Mouse (Mus musculus) hindbrain, embryonic 12.5 days (tissue): ENCODE measurements around the gene Arid5b. TPM values are rescaled to one million over a fixed set of nuclear protein-coding genes. Genes with fewer than 3 reads are reported as not detected.

Experiments
- ATAC-seq: fragments of 200-750 bp; cut with Nextera tagmentation; 2 replicates; pipeline ENCODE4 v1.8.0; 2017; ENCODE audit warnings: moderate TSS enrichment; ENCODE audit not compliant: low FRiP score
- H3K27ac ChIP-seq: fragments of 300-500 bp; sonication (generic); 2 replicates; pipeline ENCODE4 v1.5.1; 2016; ENCODE audit warnings: mild to moderate bottlenecking
- H3K27me3 ChIP-seq: fragments of 300-500 bp; sonication (generic); 2 replicates; pipeline ENCODE4 v1.6.1; 2016; ENCODE audit warnings: mild to moderate bottlenecking
- H3K36me3 ChIP-seq: fragments of 300-500 bp; sonication (generic); 2 replicates; pipeline ENCODE4 v1.6.1; 2016; ENCODE audit warnings: mild to moderate bottlenecking
- H3K4me1 ChIP-seq: fragments of 300-500 bp; sonication (generic); 2 replicates; pipeline ENCODE4 v1.6.1; 2016
- H3K4me2 ChIP-seq: fragments of 300-500 bp; sonication (generic); replicated peaks from 2 replicates; pipeline ENCODE4 v1.6.1; 2016; ENCODE audit warnings: mild to moderate bottlenecking
- H3K4me3 ChIP-seq: fragments of 300-500 bp; sonication (generic); 2 replicates; pipeline ENCODE4 v1.5.1; 2016; ENCODE audit warnings: mild to moderate bottlenecking
- H3K9ac ChIP-seq: fragments of 300-500 bp; sonication (generic); 2 replicates; pipeline ENCODE4 v1.6.1; 2016; ENCODE audit warnings: mild to moderate bottlenecking, moderate library complexity
- H3K9me3 ChIP-seq: fragments of 300-500 bp; sonication (generic); replicated peaks from 2 replicates; pipeline ENCODE4 v1.6.1; 2016; ENCODE audit warnings: mild to moderate bottlenecking
- WGBS: fragments of 180-500 bp; shearing (Covaris S2); methylation state at CpG from one replicate; pipeline ENCODE4 v1.1.7; 2016; 5-methylcytosine and 5-hydroxymethylcytosine counted together
- polyA plus RNA-seq: library from polyadenylated mRNA; unstranded; fragments of >200 nt; fragmentation: Nextera tagmentation; extraction: Ambion mirVana; gene quantifications from 2 replicates; pipeline ENCODE4 v1.2.1, GENCODE M21; 2016

Arid5b gene
- polyA plus RNA-seq, 1 experiment from 2014 or later: 28.2 TPM

DNA sequence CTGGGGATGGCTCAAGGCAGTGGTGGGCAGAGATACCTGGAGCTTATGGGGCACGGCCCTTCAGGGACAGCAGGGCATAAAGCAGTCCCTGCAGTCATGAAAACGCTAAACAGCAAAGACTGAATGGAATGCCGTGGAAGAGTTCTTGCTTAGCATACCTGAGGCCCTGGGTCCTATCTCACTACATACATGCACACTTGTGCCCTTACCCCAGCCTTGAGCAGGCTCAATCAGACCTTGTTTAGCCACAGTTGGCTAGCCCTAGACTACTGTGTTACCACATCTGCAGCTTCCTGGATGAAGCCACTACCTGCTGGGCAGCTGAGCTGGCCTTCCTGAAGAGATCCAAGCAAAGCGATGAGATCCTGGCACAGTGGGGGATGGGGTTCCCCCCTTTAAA is 205.9 kb downstream of the Arid5b start:
- H3K36me3 ChIP-seq: no peaks in the 10 kb centered on the region
- ATAC-seq: no peak
- H3K9ac ChIP-seq: no peak overlapping the region
- H3K4me3 ChIP-seq: no peak overlapping the region
- WGBS: 79% methylated on average over 4 of the region's 4 CpGs
- H3K27me3 ChIP-seq: no peaks in the 10 kb centered on the region
- H3K4me2 ChIP-seq: no peak overlapping the region
- no peaks in the 10 kb centered on the region for H3K9me3 ChIP-seq
- H3K4me1 ChIP-seq: no peaks in the 10 kb centered on the region
- no peak overlapping the region for H3K27ac ChIP-seq

DNA sequence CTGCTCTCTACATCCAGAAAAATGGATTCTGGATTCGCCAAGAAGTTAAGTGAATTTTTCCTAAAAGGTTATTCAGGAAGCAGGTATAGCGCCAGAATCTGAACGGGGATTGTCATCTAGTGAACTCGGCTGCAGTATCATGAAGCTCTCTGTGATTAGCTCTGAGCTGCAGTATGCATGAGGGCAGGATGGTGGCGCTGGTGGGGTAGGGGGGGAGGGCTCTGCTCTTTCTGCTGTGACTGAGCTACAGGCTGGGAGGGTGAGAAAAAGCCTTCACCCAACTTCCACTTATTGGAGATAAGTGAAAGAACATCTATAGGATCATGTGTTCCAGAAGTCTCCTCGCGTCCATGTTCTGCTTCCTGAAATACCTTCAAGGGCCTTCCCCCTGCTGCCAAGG is 207.5 kb downstream of the Arid5b start:
- Histone ChIP-seq H3K4me3 (no peak overlapping the region), H3K27ac (no peak overlapping the region), H3K9ac (no peak overlapping the region), H3K9me3 (no peaks in the 10 kb centered on the region), H3K4me1 (no peaks in the 10 kb centered on the region), H3K4me2 (no peak overlapping the region), H3K36me3 (no peaks in the 10 kb centered on the region), H3K27me3 (no peaks in the 10 kb centered on the region)
- 84% methylated on average over 7 of the region's 7 CpGs for WGBS
- no peak for ATAC-seq

DNA sequence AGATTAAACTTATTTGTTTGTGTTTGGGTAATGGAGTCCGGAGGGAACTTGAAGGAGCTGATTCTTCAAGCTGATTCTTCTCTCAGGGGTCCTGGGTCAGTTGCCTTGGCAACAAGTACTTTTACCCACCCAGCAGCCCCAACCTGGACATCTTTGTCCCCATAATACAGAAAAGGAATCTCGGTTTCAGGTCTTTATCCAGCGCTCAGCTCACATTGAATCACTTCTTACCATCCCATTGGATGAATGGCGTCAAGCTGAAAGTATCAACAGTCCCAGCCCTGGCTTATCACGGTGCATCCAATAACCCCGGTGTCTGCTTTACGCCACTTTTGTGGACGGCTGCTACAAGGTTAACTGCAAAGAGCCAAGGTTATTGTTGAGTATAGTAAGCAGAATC is 210.1 kb downstream of the Arid5b start:
- peaks cover 15% of the 10 kb centered on the region for H3K4me1 ChIP-seq
- H3K27ac ChIP-seq: no peak overlapping the region
- H3K9me3 ChIP-seq: no peaks in the 10 kb centered on the region
- no peak for ATAC-seq
- H3K27me3 ChIP-seq: no peaks in the 10 kb centered on the region
- no peak overlapping the region for H3K9ac ChIP-seq
- no peak overlapping the region for H3K4me3 ChIP-seq
- 87% methylated on average over 8 of the region's 8 CpGs for WGBS
- no peaks in the 10 kb centered on the region for H3K36me3 ChIP-seq
- no peak overlapping the region for H3K4me2 ChIP-seq

DNA sequence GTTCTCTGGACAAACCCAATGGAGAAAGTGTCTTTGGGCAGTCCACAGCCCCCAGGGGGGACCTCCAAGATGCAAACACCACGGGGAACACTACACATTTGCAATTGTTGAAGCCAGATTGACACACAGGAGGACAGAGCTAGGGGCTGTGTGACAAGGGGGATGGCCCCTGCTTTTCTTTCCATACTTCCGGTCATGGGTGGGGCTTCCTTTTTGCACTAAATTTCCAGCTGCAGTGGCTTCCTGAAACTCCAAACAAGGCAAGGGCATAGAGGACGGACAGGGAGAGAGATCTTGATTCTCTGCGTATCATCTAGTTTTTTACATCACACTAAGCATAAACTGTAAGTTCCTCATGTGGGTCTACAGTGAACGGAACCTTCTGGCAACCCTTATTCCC is 210.6 kb downstream of the Arid5b start:
- Histone ChIP-seq H3K4me3 (no peak overlapping the region), H3K27ac (no peak overlapping the region), H3K27me3 (no peaks in the 10 kb centered on the region), H3K9ac (no peak overlapping the region), H3K4me2 (no peak overlapping the region), H3K36me3 (no peaks in the 10 kb centered on the region), H3K9me3 (no peaks in the 10 kb centered on the region), H3K4me1 (peaks cover 15% of the 10 kb centered on the region)
- no peak for ATAC-seq
- 76% methylated on average over 5 of the region's 5 CpGs for WGBS

DNA sequence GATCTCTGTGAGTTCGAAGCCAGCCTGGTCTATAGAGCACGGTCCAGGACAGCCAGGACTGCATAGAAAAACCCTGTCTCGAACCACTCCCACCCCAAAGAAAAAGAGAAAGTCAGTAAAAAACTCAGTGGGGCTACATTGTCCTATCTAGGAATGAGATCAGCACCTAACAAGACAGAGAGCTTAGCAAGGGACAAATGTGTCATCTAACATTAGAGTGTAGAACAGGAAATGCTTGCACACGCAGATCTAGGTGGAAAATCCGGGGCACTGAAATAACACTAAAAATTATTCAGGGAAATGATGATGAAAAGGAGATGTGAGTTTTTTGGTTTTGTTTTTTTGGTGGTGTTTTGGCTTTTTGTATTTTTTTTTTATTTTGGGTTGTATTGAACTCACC is 212.4 kb downstream of the Arid5b start:
- H3K9ac ChIP-seq: no peak overlapping the region
- WGBS: 87% methylated on average over 5 of the region's 5 CpGs
- H3K9me3 ChIP-seq: no peaks in the 10 kb centered on the region
- no peak overlapping the region for H3K27ac ChIP-seq
- ATAC-seq: no peak
- no peak overlapping the region for H3K4me2 ChIP-seq
- H3K27me3 ChIP-seq: no peaks in the 10 kb centered on the region
- H3K4me3 ChIP-seq: no peak overlapping the region
- H3K36me3 ChIP-seq: no peaks in the 10 kb centered on the region
- peaks cover 16% of the 10 kb centered on the region for H3K4me1 ChIP-seq

DNA sequence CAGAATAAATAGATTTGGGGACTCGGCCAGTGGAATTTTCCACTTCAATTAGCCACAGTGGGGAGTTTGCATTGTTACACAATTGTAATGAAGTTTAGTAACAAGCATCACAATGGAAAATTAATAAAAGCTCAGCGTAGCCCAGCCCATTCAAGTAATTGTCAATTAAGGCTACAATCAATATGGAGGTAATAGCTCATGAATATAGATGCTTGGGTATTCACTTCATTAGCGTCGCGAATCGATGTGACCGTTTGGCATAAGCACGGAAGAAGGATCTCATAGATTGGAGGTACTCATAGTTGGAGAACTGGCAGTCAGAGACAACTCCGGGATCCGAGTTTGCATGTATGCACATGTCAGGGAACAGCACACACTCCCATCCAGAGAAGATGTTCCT is 214.0 kb downstream of the Arid5b start:
- 32% methylated on average over 10 of the region's 10 CpGs for WGBS
- peak overlapping the region; percentile 19; the same call in 1 of the 2 replicates for H3K4me2 ChIP-seq
- H3K9ac ChIP-seq: no peak overlapping the region
- no peaks in the 10 kb centered on the region for H3K36me3 ChIP-seq
- H3K4me1 ChIP-seq: peaks cover 22% of the 10 kb centered on the region
- peak; percentile 65 for ATAC-seq
- H3K9me3 ChIP-seq: no peaks in the 10 kb centered on the region
- no peaks in the 10 kb centered on the region for H3K27me3 ChIP-seq
- no peak overlapping the region for H3K4me3 ChIP-seq
- peak overlapping the region; percentile 66 for H3K27ac ChIP-seq

DNA sequence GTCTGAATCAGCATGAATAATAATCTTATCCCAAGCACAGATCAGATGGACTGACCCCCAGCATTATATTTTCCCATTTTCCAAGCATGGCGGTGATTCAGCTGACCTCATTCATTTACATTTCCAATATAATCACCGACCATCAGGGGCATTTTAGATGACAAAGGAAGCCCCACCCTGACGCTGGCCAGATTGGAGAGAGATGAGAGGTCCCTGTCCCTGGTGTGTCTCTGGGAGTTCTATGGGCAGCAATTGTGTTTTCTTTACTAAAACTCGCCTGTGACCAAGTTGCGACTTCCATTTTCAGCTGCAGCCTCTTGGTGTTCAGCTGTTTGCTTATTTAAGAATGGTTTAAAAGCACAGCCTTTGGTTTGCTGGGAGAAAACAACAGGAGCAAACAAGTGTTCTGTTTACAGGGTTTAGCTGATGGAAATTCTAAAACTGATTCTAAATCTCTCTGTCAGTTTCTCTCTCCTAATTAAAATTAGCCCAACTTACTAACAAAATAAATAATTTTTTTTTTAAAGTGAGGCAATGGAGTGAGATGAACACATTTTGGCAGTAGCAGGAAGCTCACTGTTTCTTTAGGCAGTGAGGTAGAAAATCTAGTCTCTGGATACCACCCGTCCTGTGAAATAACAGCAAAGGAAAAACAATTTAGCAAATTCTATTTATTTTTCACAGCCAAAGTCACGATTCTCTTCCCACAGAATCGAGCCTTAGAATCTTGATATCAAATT is 214.6 kb downstream of the Arid5b start:
- Histone ChIP-seq H3K9ac (0 out of 2 replicates have a peak overlapping the region, but pooled peaks have one; percentile 4), H3K4me2 (peak overlapping the region; percentile 19), H3K4me1 (peaks cover 22% of the 10 kb centered on the region), H3K36me3 (no peaks in the 10 kb centered on the region), H3K27me3 (no peaks in the 10 kb centered on the region), H3K4me3 (no peak overlapping the region), H3K9me3 (no peaks in the 10 kb centered on the region), H3K27ac (peak overlapping the region; percentile 66)
- WGBS: 27% methylated on average over 8 of the region's 8 CpGs
- 0 out of 2 replicates have a peak, but pooled peaks have one; percentile 35 for ATAC-seq

DNA sequence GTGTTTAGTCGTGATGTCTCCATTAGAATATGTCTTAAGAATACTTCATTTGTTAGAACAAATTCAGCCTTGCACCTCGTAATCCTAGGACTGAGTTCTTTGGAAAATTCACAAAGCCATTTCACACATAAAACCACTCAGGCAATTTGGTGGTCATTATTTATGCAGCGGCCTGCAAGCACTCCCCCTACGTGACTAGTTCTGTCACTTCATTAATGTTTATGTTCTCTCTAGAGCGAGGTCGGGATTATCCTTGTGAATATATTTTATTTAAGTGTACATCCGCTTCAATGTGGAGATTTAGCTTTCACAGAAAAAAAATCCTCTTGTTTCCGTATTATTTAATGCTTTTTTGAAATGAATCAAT is 217.3 kb downstream of the Arid5b start:
- H3K27ac ChIP-seq: 0 out of 2 replicates have a peak overlapping the region, but pooled peaks have one; percentile 55
- H3K36me3 ChIP-seq: no peaks in the 10 kb centered on the region
- no peak overlapping the region for H3K4me2 ChIP-seq
- no peaks in the 10 kb centered on the region for H3K9me3 ChIP-seq
- WGBS: 58% methylated on average over 8 of the region's 8 CpGs
- H3K9ac ChIP-seq: no peak overlapping the region
- no peak overlapping the region for H3K4me3 ChIP-seq
- no peak for ATAC-seq
- no peaks in the 10 kb centered on the region for H3K27me3 ChIP-seq
- H3K4me1 ChIP-seq: peaks cover 22% of the 10 kb centered on the region

DNA sequence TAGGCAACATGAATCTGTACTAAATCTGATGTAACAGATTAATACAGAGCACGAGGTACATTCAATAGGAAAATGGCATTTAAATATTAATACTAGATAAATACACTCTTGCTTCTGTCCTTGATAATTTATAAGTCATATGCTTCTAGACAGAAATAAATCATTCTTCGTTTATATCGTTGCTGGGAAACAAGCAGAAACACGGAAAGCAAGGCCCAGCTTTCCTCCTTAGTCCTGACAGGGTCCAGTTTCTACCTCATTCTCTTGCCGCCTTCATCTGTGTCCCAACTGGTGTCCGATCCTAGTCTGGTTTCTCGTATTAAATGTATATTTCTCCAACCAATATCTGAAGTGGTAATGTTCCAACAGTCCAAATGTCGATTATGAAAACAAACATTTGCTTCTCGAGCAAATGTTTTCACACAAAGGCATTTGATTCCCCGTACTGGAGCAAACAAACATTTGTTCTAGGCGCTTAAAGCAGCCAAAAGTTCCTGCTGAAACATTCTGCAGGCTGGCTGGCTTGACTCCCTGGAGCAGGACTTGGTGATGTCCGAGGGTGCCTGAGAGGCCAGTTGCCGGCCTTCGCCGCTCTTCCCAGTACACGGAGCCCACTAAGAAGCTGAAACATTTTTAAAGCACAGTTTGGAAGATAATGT is 217.8 kb downstream of the Arid5b start:
- H3K4me1 ChIP-seq: peaks cover 22% of the 10 kb centered on the region
- no peak for ATAC-seq
- H3K4me2 ChIP-seq: no peak overlapping the region
- H3K9ac ChIP-seq: no peak overlapping the region
- H3K27me3 ChIP-seq: no peaks in the 10 kb centered on the region
- no peak overlapping the region for H3K4me3 ChIP-seq
- 65% methylated on average over 16 of the region's 16 CpGs for WGBS
- H3K9me3 ChIP-seq: no peaks in the 10 kb centered on the region
- no peaks in the 10 kb centered on the region for H3K36me3 ChIP-seq
- H3K27ac ChIP-seq: peak overlapping the region; percentile 55; the same call in 1 of the 2 replicates

DNA sequence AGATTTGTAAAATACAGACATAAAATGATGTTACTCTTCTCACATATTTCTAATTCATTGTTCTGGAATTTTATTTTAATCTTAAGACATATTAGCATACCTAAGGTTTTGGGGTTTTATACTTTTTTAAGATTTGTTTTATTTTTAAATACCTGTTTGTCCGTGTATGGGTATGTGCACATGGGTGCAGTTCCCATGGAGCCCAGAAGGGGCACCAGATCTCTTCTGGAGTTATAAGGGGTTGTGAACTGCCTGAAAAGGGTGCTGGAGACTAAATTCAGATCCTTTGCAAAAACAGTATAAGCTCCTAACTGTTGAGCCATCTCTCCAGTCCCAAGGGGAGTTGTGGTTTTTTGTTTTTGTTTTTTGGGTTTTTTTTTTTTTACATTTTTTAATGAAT is 220.2 kb downstream of the Arid5b start:
- Histone ChIP-seq H3K9me3 (no peaks in the 10 kb centered on the region), H3K4me1 (peaks cover 7% of the 10 kb centered on the region; the same call in 1 of the 2 replicates), H3K4me3 (no peak overlapping the region), H3K27ac (no peak overlapping the region), H3K9ac (no peak overlapping the region), H3K27me3 (no peaks in the 10 kb centered on the region), H3K4me2 (no peak overlapping the region), H3K36me3 (no peaks in the 10 kb centered on the region)
- no peak for ATAC-seq
- WGBS: 87% methylated on average over 1 of the region's 1 CpGs

DNA sequence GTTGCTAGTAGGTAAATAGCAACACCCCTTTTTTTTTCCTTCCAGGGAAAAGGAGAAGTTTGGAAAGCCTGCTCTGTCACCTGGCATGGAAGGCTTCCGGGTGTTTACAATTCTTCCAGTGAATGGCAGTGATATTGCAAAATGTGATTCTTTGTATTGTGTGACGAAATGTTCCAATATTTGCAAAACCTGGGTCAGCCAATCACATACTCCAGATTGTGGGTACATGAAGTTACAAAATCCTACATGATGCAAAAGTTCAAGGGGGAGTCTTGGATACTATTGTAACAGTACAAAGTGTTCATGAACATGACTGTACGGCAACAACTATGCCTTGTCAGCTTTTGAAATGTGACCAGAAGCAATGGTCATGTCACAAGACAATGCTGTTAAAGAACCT is 220.7 kb downstream of the Arid5b start:
- Histone ChIP-seq H3K27me3 (no peaks in the 10 kb centered on the region), H3K27ac (no peak overlapping the region), H3K4me3 (no peak overlapping the region), H3K9me3 (no peaks in the 10 kb centered on the region), H3K36me3 (no peaks in the 10 kb centered on the region), H3K4me1 (peaks cover 7% of the 10 kb centered on the region; the same call in 1 of the 2 replicates), H3K4me2 (no peak overlapping the region), H3K9ac (no peak overlapping the region)
- WGBS: 92% methylated on average over 3 of the region's 3 CpGs
- no peak for ATAC-seq

DNA sequence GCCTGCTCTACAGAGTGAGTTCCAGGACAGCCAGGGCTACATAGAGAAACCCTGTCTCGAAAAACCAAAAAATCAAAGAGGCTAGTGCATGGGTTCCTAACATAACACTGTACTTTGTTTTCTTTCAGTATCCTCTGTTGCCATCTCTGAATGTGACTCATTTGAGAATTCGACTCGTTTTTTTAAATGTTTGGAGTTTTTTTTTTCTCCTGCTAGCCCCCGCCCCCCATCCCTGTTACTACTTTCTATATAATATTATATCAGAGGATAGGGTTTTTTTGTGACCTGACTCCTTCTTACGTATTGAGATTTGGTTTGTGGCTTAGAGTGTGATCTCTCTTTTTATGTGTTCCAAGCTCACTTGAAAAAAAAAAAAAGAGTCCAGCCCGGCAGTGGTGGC is 223.8 kb downstream of the Arid5b start:
- 89% methylated on average over 6 of the region's 6 CpGs for WGBS
- H3K27me3 ChIP-seq: no peaks in the 10 kb centered on the region
- H3K4me3 ChIP-seq: no peak overlapping the region
- no peaks in the 10 kb centered on the region for H3K36me3 ChIP-seq
- no peak overlapping the region for H3K9ac ChIP-seq
- H3K27ac ChIP-seq: no peak overlapping the region
- no peak overlapping the region for H3K4me2 ChIP-seq
- no peak for ATAC-seq
- H3K9me3 ChIP-seq: no peaks in the 10 kb centered on the region
- H3K4me1 ChIP-seq: no peaks in the 10 kb centered on the region

DNA sequence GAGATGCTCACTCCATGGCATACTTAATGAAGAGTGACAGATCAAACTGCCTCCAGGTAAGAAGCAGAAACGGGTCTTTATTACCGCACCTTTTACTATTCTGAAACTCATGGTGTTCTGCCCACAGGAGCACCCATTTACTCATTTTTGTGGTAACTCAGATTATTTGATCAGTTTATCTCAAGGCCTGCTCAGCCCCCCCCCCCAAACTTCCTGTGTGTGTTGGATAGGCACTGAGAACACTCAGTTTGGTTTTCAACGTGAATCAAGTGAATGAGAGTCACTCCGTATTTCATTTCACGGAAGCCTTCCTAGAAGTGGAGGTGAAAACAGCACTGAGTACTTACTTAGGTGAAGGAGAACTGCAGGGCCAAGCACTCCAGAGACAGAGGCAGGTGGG is 224.4 kb downstream of the Arid5b start:
- no peak for ATAC-seq
- no peak overlapping the region for H3K4me3 ChIP-seq

More for the DNA sequence above, 224.4 kb downstream of the Arid5b start:
- WGBS: 93% methylated on average over 5 of the region's 5 CpGs
- H3K27ac ChIP-seq: no peak overlapping the region
- H3K27me3 ChIP-seq: no peaks in the 10 kb centered on the region
- no peaks in the 10 kb centered on the region for H3K9me3 ChIP-seq
- no peak overlapping the region for H3K9ac ChIP-seq
- H3K4me2 ChIP-seq: no peak overlapping the region
- no peaks in the 10 kb centered on the region for H3K4me1 ChIP-seq
- no peaks in the 10 kb centered on the region for H3K36me3 ChIP-seq
